Mouse (Mus musculus) neural tube, embryonic 15.5 days (tissue): ENCODE data around the gene Gm27029. TPM values are rescaled to one million over a fixed set of nuclear protein-coding genes. Genes with fewer than 3 reads are reported as not detected.

Experiments used
- ATAC-seq: fragments of 200-750 bp; cut with Nextera tagmentation; 2 replicates; pipeline ENCODE4 v1.8.0; 2017; ENCODE audit warnings: mild to moderate bottlenecking, moderate TSS enrichment, moderate library complexity; ENCODE audit not compliant: low FRiP score
- H3K27ac ChIP-seq: fragments of 300-500 bp; sonication (generic); replicated peaks from 2 replicates; pipeline ENCODE4 v1.5.1; 2015; ENCODE audit warnings: mild to moderate bottlenecking, inconsistent platforms
- H3K27me3 ChIP-seq: fragments of 300-500 bp; sonication (generic); replicated peaks from 2 replicates; pipeline ENCODE4 v1.6.1; 2015; ENCODE audit warnings: inconsistent platforms
- H3K36me3 ChIP-seq: fragments of 300-500 bp; sonication (generic); 2 replicates; pipeline ENCODE4 v1.6.1; 2015; ENCODE audit warnings: inconsistent platforms
- H3K4me1 ChIP-seq: fragments of 300-500 bp; sonication (generic); 2 replicates; pipeline ENCODE4 v1.6.1; 2015; ENCODE audit warnings: inconsistent platforms
- H3K4me2 ChIP-seq: fragments of 300-500 bp; sonication (generic); 2 replicates; pipeline ENCODE4 v1.6.1; 2015; ENCODE audit warnings: inconsistent platforms, mild to moderate bottlenecking, moderate library complexity
- H3K4me3 ChIP-seq: fragments of 300-500 bp; sonication (generic); replicated peaks from 2 replicates; pipeline ENCODE4 v1.5.1; 2015; ENCODE audit warnings: mild to moderate bottlenecking, inconsistent platforms
- H3K9ac ChIP-seq: fragments of 300-500 bp; sonication (generic); replicated peaks from 2 replicates; pipeline ENCODE4 v1.6.1; 2015; ENCODE audit warnings: mild to moderate bottlenecking, inconsistent platforms
- H3K9me3 ChIP-seq: fragments of 300-500 bp; sonication (generic); replicated peaks from 2 replicates; pipeline ENCODE4 v1.6.1; 2016; ENCODE audit warnings: inconsistent platforms
- WGBS: fragments of 180-500 bp; shearing (Covaris S2); methylation state at CpG from one replicate; pipeline ENCODE4 v1.1.7; 2015; ENCODE audit warnings: mixed read lengths; 5-methylcytosine and 5-hydroxymethylcytosine counted together
- microRNA-seq: library from miRNA; unstranded; fragments of <30 nt; microRNA quantifications from one replicate; pipeline ENCODE4, GENCODE M21; 2017
- polyA plus RNA-seq: library from polyadenylated mRNA; unstranded; fragments of >200 nt; fragmentation: Nextera tagmentation; extraction: Ambion mirVana; gene quantifications from 2 replicates; pipeline ENCODE4 v1.2.1, GENCODE M21; 2015

Gene Gm27029
- polyA plus RNA-seq, 1 experiment from 2014 or later: 10.6 TPM

DNA sequence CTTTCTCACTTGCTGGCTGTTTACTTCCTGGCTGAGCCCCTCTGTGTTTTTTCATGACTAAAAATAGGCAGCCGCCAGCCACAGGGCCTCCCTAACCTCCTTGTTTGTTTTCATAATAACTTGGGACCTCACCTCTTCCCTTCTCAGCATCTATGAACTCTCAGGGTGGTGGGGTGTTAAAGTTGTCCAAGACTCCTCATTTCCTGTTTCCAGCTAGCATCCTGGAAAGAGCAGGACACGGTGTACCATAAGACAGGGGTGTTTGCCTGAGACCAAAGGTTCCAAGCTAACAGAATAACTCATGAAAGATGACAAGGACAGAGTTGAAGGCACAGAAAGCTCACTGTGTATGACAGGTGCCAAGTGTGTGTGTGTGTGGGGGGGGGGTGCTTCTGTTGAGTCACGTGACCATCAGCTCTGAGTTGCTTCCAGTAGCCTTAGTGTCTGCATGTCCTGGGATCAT, 63.9 kb downstream of the Gm27029 start:
- no peak overlapping the region for H3K4me2 ChIP-seq
- no peaks in the 10 kb centered on the region for H3K4me1 ChIP-seq
- no peaks in the 10 kb centered on the region for H3K27me3 ChIP-seq
- H3K27ac ChIP-seq: no peak overlapping the region
- no peak for ATAC-seq
- H3K36me3 ChIP-seq: no peaks in the 10 kb centered on the region
- H3K9ac ChIP-seq: no peak overlapping the region
- no peak overlapping the region for H3K4me3 ChIP-seq
- 75% methylated on average over 3 of the region's 3 CpGs for WGBS
- no peaks in the 10 kb centered on the region for H3K9me3 ChIP-seq

DNA sequence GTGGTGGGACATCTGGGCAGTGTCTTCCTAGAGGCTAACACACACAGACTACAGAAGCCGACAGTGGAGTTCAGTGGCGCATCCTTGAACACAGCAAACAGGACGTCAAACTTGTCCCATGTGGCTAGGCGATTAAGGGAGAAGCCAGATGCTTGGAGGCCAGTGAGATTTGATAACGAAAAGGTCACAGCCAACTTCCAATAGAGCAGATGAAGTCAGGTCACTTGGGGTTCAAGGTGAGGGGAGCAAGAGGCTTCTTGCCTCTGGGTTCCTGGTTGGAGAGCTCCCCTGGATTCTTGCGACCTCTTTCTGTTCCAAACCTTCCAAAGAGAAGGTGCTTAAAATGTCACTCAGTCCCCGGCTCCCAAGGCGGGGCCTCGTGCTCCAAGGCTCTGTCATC, 64.8 kb downstream of the Gm27029 start:
- Histone ChIP-seq H3K36me3 (no peaks in the 10 kb centered on the region), H3K9ac (no peak overlapping the region), H3K27ac (no peak overlapping the region), H3K4me2 (no peak overlapping the region), H3K27me3 (no peaks in the 10 kb centered on the region), H3K4me3 (no peak overlapping the region), H3K4me1 (no peaks in the 10 kb centered on the region), H3K9me3 (no peaks in the 10 kb centered on the region)
- WGBS: 76% methylated on average over 9 of the region's 9 CpGs
- no peak for ATAC-seq

DNA sequence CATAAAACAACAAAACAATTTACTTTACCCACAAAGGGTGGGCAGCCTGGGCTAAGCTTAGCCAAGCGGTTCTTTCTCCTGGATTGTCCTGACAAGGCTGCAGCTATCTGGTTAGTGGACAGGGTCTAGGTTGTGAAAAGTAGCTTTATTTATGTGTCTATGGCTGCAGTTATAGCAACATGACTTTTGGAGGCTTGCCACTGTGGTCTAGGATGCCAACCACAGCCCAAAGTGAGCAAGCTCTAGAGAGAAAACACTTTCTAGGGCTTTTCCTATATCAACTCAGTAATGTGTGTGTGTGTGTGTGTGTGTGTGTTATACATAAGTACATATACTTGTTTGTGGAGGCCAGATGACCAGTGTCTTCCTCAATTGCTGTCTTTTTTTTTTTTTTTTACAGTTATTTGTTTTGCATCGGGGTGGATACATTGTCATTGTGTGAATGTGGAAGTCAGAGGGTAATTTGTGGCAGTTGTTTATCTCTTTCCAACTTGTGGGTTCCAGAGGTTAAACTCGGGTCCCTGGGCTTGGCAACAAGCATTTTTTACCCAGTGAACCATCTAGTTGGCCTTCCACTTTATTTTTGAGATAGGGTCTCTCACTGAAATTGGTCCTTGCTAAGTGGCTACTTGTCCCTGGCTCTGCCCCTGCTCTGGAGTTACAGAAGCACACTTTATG, 67.0 kb downstream of the Gm27029 start:
- H3K9ac ChIP-seq: no peak overlapping the region
- no peak overlapping the region for H3K4me3 ChIP-seq
- no peaks in the 10 kb centered on the region for H3K27me3 ChIP-seq
- 84% methylated on average over 3 of the region's 3 CpGs for WGBS
- no peaks in the 10 kb centered on the region for H3K9me3 ChIP-seq
- H3K27ac ChIP-seq: no peak overlapping the region
- no peak overlapping the region for H3K4me2 ChIP-seq
- H3K4me1 ChIP-seq: no peaks in the 10 kb centered on the region
- no peaks in the 10 kb centered on the region for H3K36me3 ChIP-seq
- ATAC-seq: no peak

Small RNAs within 50 kb of the gene (microRNA-seq; reads per million reads assigned to microRNA genes)
- not detected for gene Mir6929

Other genes starting within 250 kb of the Gm27029 start
- 0.51 and 0.70 TPM in 2 replicates for gene Ccr10, start 249.4 kb downstream of the Gm27029 start, polyA plus RNA-seq
- gene Ezh1, start 198.3 kb downstream of the Gm27029 start, polyA plus RNA-seq: 25.4 and 26.1 TPM in 2 replicates
- gene Ramp2, start 178.8 kb downstream of the Gm27029 start, polyA plus RNA-seq: 105 and 107 TPM in 2 replicates
- gene Vps25, start 171.1 kb downstream of the Gm27029 start, polyA plus RNA-seq: 123 and 128 TPM in 2 replicates
- gene Wnk4, start 164.2 kb downstream of the Gm27029 start, polyA plus RNA-seq: 5.1 and 7.0 TPM in 2 replicates
- 0.77 and 0.80 TPM in 2 replicates for gene Cntd1, start 145.8 kb downstream of the Gm27029 start, polyA plus RNA-seq
- 213 and 237 TPM in 2 replicates for gene Coa3, start 145.7 kb downstream of the Gm27029 start, polyA plus RNA-seq
- 172 and 175 TPM in 2 replicates for gene Becn1, start 122.5 kb downstream of the Gm27029 start, polyA plus RNA-seq
- 108 and 123 TPM in 2 replicates for gene Psme3, start 108.6 kb downstream of the Gm27029 start, polyA plus RNA-seq
- 1.5 and 1.7 TPM in 2 replicates for gene Aoc2, start 99.7 kb downstream of the Gm27029 start, polyA plus RNA-seq
- gene Aoc3, start 94.2 kb downstream of the Gm27029 start, polyA plus RNA-seq: 0.20 and 0.38 TPM in 2 replicates
- not detected in 2 replicates for gene G6pc, start 57.2 kb downstream of the Gm27029 start, polyA plus RNA-seq
- gene Aarsd1, start 7.2 kb downstream of the Gm27029 start, polyA plus RNA-seq: 88.1 and 94.0 TPM in 2 replicates
- 28.7 and 29.0 TPM in 2 replicates for gene Rundc1, start 289 bp upstream of the Gm27029 start, polyA plus RNA-seq
- 4.3 and 4.5 TPM in 2 replicates for gene Ptges3l, start 537 bp upstream of the Gm27029 start, polyA plus RNA-seq
- gene Rpl27, start 17.5 kb upstream of the Gm27029 start, polyA plus RNA-seq: 245 and 254 TPM in 2 replicates
- 3.9 and 17.0 TPM in 2 replicates for gene Ifi35, start 23.6 kb upstream of the Gm27029 start, polyA plus RNA-seq
- gene Rnd2, start 40.2 kb upstream of the Gm27029 start, polyA plus RNA-seq: 63.6 and 71.7 TPM in 2 replicates
- gene Vat1, start 41.4 kb upstream of the Gm27029 start, polyA plus RNA-seq: 95.4 and 105 TPM in 2 replicates
- 1.4 and 4.1 TPM in 2 replicates for gene Brca1, start 127.2 kb upstream of the Gm27029 start, polyA plus RNA-seq
- gene Nbr1, start 127.4 kb upstream of the Gm27029 start, polyA plus RNA-seq: 78.7 and 80.3 TPM in 2 replicates
- 4.4 and 5.9 TPM in 2 replicates for gene Tmem106a, start 157.4 kb upstream of the Gm27029 start, polyA plus RNA-seq
- not detected in 2 replicates for gene Gm11634, start 174.5 kb upstream of the Gm27029 start, polyA plus RNA-seq
- gene Rdm1, start 202.4 kb upstream of the Gm27029 start, polyA plus RNA-seq: 14.1 and 19.8 TPM in 2 replicates
- gene Arl4d, start 240.7 kb upstream of the Gm27029 start, polyA plus RNA-seq: 8.1 and 9.1 TPM in 2 replicates